Mouse (Mus musculus) naive thymus-derived CD4-positive, alpha-beta T cell, adult 2 months (primary cell): ENCODE measurements around the gene Lkaaear1.

Experiments
- DNase-seq: peaks from one replicate; pipeline ENCODE4 v3.0.0-alpha.2; 2011; ENCODE audit warnings: low read depth

The Lkaaear1 gene

DNA sequence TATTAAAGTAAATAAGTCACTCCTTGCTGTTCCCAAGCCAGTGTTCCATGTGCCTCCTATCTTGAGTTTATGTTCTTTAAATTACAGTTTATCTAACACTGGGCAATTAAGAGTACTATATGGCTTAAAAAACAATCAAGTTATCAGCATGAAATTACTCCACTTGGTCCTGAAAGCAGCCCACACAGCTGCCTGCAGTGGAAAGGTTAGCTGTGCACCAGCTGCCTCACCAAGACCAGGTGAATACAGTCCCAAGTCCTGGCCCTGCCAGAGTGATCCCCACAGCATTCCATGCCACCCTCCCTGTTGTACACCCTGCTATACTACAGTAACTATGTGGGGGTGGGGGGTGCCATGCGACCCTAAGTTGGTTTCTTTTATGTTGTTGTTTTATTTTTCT, 44.7 kb downstream of the Lkaaear1 start:
- no peak for DNase-seq

- DNase-seq: no peak
Observed at GRCm38 (mm10) chr2:181653065-181653464, 45.2 kb downstream of the Lkaaear1 start.

DNA sequence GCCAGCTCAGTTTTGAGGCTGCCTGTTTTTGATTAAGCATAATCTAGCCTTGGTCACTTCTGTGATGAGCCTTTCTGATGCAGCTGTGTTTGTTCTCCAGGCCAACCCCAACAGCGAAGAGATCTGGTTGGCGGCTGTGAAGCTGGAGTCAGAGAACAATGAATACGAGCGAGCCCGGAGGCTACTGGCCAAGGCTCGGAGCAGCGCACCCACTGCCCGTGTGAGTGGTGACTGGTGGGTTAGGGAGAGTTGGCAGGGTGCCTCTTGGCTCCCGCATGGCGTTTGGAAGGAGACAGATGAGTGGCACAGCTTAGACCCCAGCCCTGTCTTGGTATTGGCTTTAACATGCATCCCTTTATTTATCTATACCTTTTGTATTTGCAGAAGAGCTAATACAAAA, 49.3 kb downstream of the Lkaaear1 start:
- DNase-seq: no peak
